Mouse (Mus musculus) mouse embryonic stem cell (cell line): Measurements from ENCODE around the gene Adamtsl1.

Experiments
- in situ Hi-C, 2 experiments: fragments of 300-500 bp; cut with MboI; formaldehyde crosslinking; loops; 1 replicate in 1 of 2; 3 replicates in 1 of 2; pipeline ENCODE4 v1.14.3; 2019 to 2020; ENCODE audit warnings: low sequenced_read_pairs in 2 of 2, low pct_unique_long_range_greater_than_20kb in 1 of 2, mixed read lengths in 1 of 2; ENCODE audit not compliant: unreplicated experiment in 1 of 2

Adamtsl1 gene

GRCm38 (mm10) chr4:85513792-85514191 lies at the start of gene Adamtsl1:
Gene Adamtsl1, plus strand, starts transcription at chr4:85514172.
- in situ Hi-C loops: no loop called here

- in situ Hi-C loops: no loop called here
Measured at GRCm38 (mm10) chr4:85483586-85483985, 30.4 kb upstream of the Adamtsl1 start.

- in situ Hi-C loops: no loop called here
Measured at GRCm38 (mm10) chr4:85486316-85486946, 27.5 kb upstream of the Adamtsl1 start.

GRCm38 (mm10) chr4:85505718-85506117 lies 8.3 kb upstream of the Adamtsl1 start:
- in situ Hi-C loops: no loop called here

- in situ Hi-C loops: no loop called here
Measured at GRCm38 (mm10) chr4:85506976-85507375, 7.0 kb upstream of the Adamtsl1 start.

GRCm38 (mm10) chr4:85507491-85507890 lies 6.5 kb upstream of the Adamtsl1 start:
- in situ Hi-C loops: no loop called here

GRCm38 (mm10) chr4:85513288-85513687 lies 684 bp upstream of the Adamtsl1 start:
- in situ Hi-C loops: no loop called here

GRCm38 (mm10) chr4:85514205-85514681 lies 271 bp downstream of the Adamtsl1 start:
- in situ Hi-C loops: no loop called here

GRCm38 (mm10) chr4:85526966-85527566 lies 13.1 kb downstream of the Adamtsl1 start:
- in situ Hi-C loops: no loop called here

- in situ Hi-C loops: no loop called here
Measured at GRCm38 (mm10) chr4:85529852-85530251, 15.9 kb downstream of the Adamtsl1 start.

GRCm38 (mm10) chr4:85539677-85540076 lies 25.7 kb downstream of the Adamtsl1 start:
- in situ Hi-C loops: no loop called here

GRCm38 (mm10) chr4:85543221-85543620 lies 29.2 kb downstream of the Adamtsl1 start:
- in situ Hi-C loops: no loop called here

- in situ Hi-C loops: no loop called here
Measured at GRCm38 (mm10) chr4:85554696-85555095, 40.7 kb downstream of the Adamtsl1 start.

GRCm38 (mm10) chr4:85559753-85560152 lies 45.8 kb downstream of the Adamtsl1 start:
- in situ Hi-C loops: no loop called here

GRCm38 (mm10) chr4:85585426-85585825 lies 71.5 kb downstream of the Adamtsl1 start:
- in situ Hi-C loops: no loop called here

GRCm38 (mm10) chr4:85588928-85589327 lies 75.0 kb downstream of the Adamtsl1 start:
- in situ Hi-C loops: no loop called here

GRCm38 (mm10) chr4:85591037-85591436 lies 77.1 kb downstream of the Adamtsl1 start:
- in situ Hi-C loops: no loop called here

GRCm38 (mm10) chr4:85594159-85594558 lies 80.2 kb downstream of the Adamtsl1 start:
- in situ Hi-C loops: no loop called here

- in situ Hi-C loops: no loop called here
Measured at GRCm38 (mm10) chr4:85613331-85613730, 99.4 kb downstream of the Adamtsl1 start.

GRCm38 (mm10) chr4:85618746-85619145 lies 104.8 kb downstream of the Adamtsl1 start:
- in situ Hi-C loops: no loop called here
